Mouse (Mus musculus) liver, adult (tissue): ENCODE measurements at regions not wholly inside any gene's neighbourhood (a gene's known extent, or its start where the extent isn't known, plus 50 kb on each side); places are given as distances from the start of the nearest gene placed in this dataset.

Source experiments
- GATA4 ChIP-seq: IDR thresholded peaks from 2 replicates; pipeline ENCODE4 v1.6.1; 2014; ENCODE audit warnings: mild to moderate bottlenecking, low read length; ENCODE audit not compliant: insufficient replicate concordance

GRCm38 (mm10) chr7:39596403-39596802 is 78.8 kb downstream of the Zfp619 start:
- TF ChIP-seq GATA4: no peak

- no peak for TF ChIP-seq GATA4
Measured at GRCm38 (mm10) chr7:39613767-39614166, 96.2 kb downstream of the Zfp619 start.

GRCm38 (mm10) chr7:39615092-39615491 is 97.5 kb downstream of the Zfp619 start:
- TF ChIP-seq GATA4: no peak

GRCm38 (mm10) chr7:39621796-39622195 is 104.2 kb downstream of the Zfp619 start:
- no peak for TF ChIP-seq GATA4

- TF ChIP-seq GATA4: no peak
Measured at GRCm38 (mm10) chr7:39632836-39633235, 115.3 kb downstream of the Zfp619 start.

GRCm38 (mm10) chr7:39642333-39642732 is 124.8 kb downstream of the Zfp619 start:
- TF ChIP-seq GATA4: no peak

- TF ChIP-seq GATA4: no peak
Measured at GRCm38 (mm10) chr7:39643323-39643722, 125.8 kb downstream of the Zfp619 start.

- no peak for TF ChIP-seq GATA4
Measured at GRCm38 (mm10) chr7:39650483-39651102, 133.0 kb downstream of the Zfp619 start.

GRCm38 (mm10) chr7:39654563-39655286 is 137.2 kb downstream of the Zfp619 start:
- TF ChIP-seq GATA4: no peak

- no peak for TF ChIP-seq GATA4
Measured at GRCm38 (mm10) chr7:39655709-39656397, 138.3 kb downstream of the Zfp619 start.

- TF ChIP-seq GATA4: no peak
Measured at GRCm38 (mm10) chr7:39659597-39659996, 142.0 kb downstream of the Zfp619 start.

- TF ChIP-seq GATA4: no peak
Measured at GRCm38 (mm10) chr7:39675124-39675846, 157.7 kb downstream of the Zfp619 start.

- no peak for TF ChIP-seq GATA4
Measured at GRCm38 (mm10) chr7:39675847-39676238, 158.3 kb downstream of the Zfp619 start.

- no peak for TF ChIP-seq GATA4
Measured at GRCm38 (mm10) chr7:39680411-39680810, 162.8 kb downstream of the Zfp619 start.

GRCm38 (mm10) chr7:39696589-39696988 is 179.0 kb downstream of the Zfp619 start:
- TF ChIP-seq GATA4: no peak
